Mouse (Mus musculus) central nervous system, embryonic 18 days (tissue): Measurements from ENCODE around the gene 4933430I17Rik. TPM values are rescaled to one million over a fixed set of nuclear protein-coding genes. Genes with fewer than 3 reads are reported as not detected.

Experiments used
- polyA plus RNA-seq: library from polyadenylated mRNA; depleted of rRNA; stranded (reverse); fragments of >200 nt; gene quantifications from 2 replicates; pipeline ENCODE4 v1.2.3, GENCODE M21; 2012; rRNA removed

Gene 4933430I17Rik
- 0.66 and 0.76 TPM in 2 replicates for polyA plus RNA-seq

DNA sequence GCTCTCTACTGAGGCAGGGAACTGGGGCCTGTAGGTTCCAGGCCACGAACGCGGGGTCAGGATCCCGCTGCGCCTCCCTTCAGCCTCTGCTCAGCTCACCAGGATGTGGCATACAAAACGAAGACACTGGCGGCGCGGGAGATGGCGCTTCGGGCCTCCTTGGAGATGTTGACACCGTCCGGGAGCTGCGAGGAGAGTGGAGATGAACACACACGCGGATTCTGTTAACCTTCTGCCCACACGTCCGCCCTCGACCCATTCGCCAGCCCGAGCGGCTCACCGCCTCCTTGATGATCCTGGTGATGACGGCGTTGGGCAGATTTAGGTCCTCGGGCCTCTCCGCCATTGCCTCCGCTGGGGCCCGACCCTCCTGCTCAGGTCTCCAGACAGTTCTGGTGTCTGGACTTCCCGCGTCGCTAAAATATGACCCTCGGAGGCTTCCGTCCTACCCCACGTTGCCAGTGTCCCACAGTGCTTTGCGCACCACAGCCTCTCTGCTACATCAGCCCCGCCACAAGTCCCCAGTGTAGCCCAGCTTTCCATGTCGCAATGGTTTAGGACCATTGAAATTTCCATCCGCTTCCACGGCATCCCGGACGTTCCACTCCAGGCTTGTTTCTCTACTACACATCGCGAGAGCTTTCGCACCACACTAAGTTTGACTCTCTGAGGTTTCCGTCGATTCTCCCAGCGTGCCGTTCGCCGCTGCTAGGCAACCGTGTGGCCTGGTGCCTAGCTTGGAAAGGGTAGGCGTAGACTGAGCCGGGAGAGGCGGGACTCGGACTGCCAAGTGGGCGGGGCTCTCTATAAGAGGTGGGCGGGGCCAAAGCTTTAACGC is at the start of gene 4933430I17Rik, which contains the start of gene Pole3:
TSS of gene 4933430I17Rik (plus strand) at position 719 of the 838 bp plus-strand sequence.
TSS of gene Pole3 (minus strand) at position 418 of the 838 bp plus-strand sequence.

DNA sequence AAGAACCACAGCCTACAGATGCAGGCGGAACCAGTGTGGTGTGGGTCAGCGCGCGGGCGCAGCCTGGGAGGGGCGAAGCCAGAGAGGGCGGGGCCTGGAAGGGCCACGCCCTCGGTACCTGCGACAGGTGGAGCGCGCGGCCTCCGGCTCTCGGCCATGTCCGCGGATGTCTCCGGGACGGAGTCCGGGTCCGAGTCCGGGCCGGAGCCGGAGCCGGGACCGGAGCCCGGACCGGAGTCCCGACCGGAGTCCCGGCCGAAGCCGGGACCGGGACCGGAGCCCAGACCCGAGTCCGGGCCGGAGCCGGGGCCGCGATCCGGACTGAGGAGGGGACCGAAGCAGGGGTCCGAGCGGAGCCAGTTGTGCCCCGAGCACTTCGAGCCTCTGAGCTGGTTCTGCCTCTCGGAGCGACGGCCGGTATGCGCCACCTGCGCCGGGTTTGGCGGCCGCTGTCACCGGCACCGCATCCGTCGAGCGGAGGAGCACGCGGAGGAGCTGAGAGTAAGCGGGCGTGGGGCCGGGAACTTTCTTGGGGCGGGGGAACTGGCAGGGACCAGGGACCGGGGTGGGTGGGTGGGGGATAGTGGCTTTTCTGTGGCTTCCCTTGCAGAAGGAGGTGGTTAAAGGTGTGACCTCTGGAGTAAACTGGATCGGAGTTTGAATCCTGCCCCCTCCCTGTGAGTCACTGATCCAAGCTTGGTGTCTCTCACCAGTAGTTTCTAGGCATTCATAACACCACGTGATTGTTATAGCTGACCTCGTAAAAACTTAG is 45.0 kb upstream of the 4933430I17Rik start, which contains the start of gene Bspry:
TSS of gene Bspry (plus strand) at position 117 of the 772 bp plus-strand sequence.

GRCm38 (mm10) chr4:62503374-62503970 is 21.7 kb upstream of the 4933430I17Rik start, which contains the start of gene Hdhd3:
TSS of gene Hdhd3 (minus strand) at chr4:62503467.

GRCm38 (mm10) chr4:62519849-62520233 is 5.3 kb upstream of the 4933430I17Rik start, which contains the start of gene Alad:
TSS of gene Alad (minus strand) at chr4:62519918.

GRCm38 (mm10) chr4:62559797-62560329 is 34.7 kb downstream of the 4933430I17Rik start, which contains the start of gene Rgs3:
TSS of gene Rgs3 (plus strand) at chr4:62559847.

Other genes starting within 250 kb of the 4933430I17Rik start
- 20.4 and 21.0 TPM in 2 replicates for gene Fkbp15, start 164.8 kb upstream of the 4933430I17Rik start, polyA plus RNA-seq
- gene Slc31a1, start 164.6 kb upstream of the 4933430I17Rik start, polyA plus RNA-seq, result 28.4 and 32.3 TPM in 2 replicates
- gene Cdc26, start 116.7 kb upstream of the 4933430I17Rik start, polyA plus RNA-seq, result 81.5 and 86.7 TPM in 2 replicates
- 21.0 and 21.3 TPM in 2 replicates for gene Prpf4, start 116.6 kb upstream of the 4933430I17Rik start, polyA plus RNA-seq
- gene Rnf183, start 90.1 kb upstream of the 4933430I17Rik start, polyA plus RNA-seq, result 0.71 and 0.98 TPM in 2 replicates
- gene Wdr31, start 54.5 kb upstream of the 4933430I17Rik start, polyA plus RNA-seq, result 11.2 and 11.9 TPM in 2 replicates
- gene Bspry, start 45.3 kb upstream of the 4933430I17Rik start, polyA plus RNA-seq, result 0.89 and 0.91 TPM in 2 replicates
- 5.5 and 5.7 TPM in 2 replicates for gene Hdhd3, start 21.9 kb upstream of the 4933430I17Rik start, polyA plus RNA-seq
- 39.6 and 50.1 TPM in 2 replicates for gene Alad, start 5.5 kb upstream of the 4933430I17Rik start, polyA plus RNA-seq
- 42.2 and 44.0 TPM in 2 replicates for gene Pole3, start 301 bp upstream of the 4933430I17Rik start, polyA plus RNA-seq
- gene Rgs3, start 34.5 kb downstream of the 4933430I17Rik start, polyA plus RNA-seq, result 51.0 and 58.9 TPM in 2 replicates